Mouse (Mus musculus) midbrain, postnatal 0 days (tissue): ENCODE measurements around the gene Cgn. TPM values are rescaled to one million over a fixed set of nuclear protein-coding genes. Genes with fewer than 3 reads are reported as not detected.

Source experiments
- ATAC-seq: fragments of 200-750 bp; cut with Nextera tagmentation; 2 replicates; pipeline ENCODE4 v1.8.0; 2017; ENCODE audit warnings: moderate number of reproducible peaks, mild to moderate bottlenecking, moderate TSS enrichment, moderate library complexity; ENCODE audit not compliant: low FRiP score
- DNase-seq: peaks from one replicate; pipeline ENCODE4 v3.0.0-alpha.2; 2015; ENCODE audit warnings: low spot score
- H3K27ac ChIP-seq: fragments of 300-500 bp; sonication (generic); 2 replicates; pipeline ENCODE4 v1.5.1; 2014; ENCODE audit warnings: low read depth, mild to moderate bottlenecking, low read length, mixed read lengths
- H3K27me3 ChIP-seq: fragments of 300-500 bp; sonication (generic); 2 replicates; pipeline ENCODE4 v1.6.1; 2014; ENCODE audit warnings: low read length, control low read depth, mixed read lengths; ENCODE audit not compliant: insufficient read depth
- H3K36me3 ChIP-seq: fragments of 300-500 bp; sonication (generic); 2 replicates; pipeline ENCODE4 v1.6.1; 2014; ENCODE audit warnings: low read length, control low read depth, mixed read lengths; ENCODE audit not compliant: insufficient read depth
- H3K4me1 ChIP-seq: fragments of 300-500 bp; sonication (generic); 2 replicates; pipeline ENCODE4 v1.6.1; 2014; ENCODE audit warnings: mild to moderate bottlenecking, control low read depth, antibody characterized with exemption, low read length, mixed read lengths; ENCODE audit not compliant: insufficient read depth
- H3K4me2 ChIP-seq: fragments of 300-500 bp; sonication (generic); 2 replicates; pipeline ENCODE4 v1.6.1; 2014; ENCODE audit warnings: low read depth, mild to moderate bottlenecking, low read length, mixed read lengths; ENCODE audit not compliant: poor library complexity, severe bottlenecking
- H3K4me3 ChIP-seq: fragments of 300-500 bp; sonication (generic); 2 replicates; pipeline ENCODE4 v1.5.1; 2014; ENCODE audit warnings: low read depth, mild to moderate bottlenecking, low read length, moderate library complexity
- H3K9ac ChIP-seq: fragments of 300-500 bp; sonication (generic); replicated peaks from 2 replicates; pipeline ENCODE4 v1.6.1; 2014; ENCODE audit warnings: mild to moderate bottlenecking, low read length, moderate library complexity, mixed read lengths; ENCODE audit not compliant: poor library complexity, severe bottlenecking
- H3K9me3 ChIP-seq: fragments of 300-500 bp; sonication (generic); 2 replicates; pipeline ENCODE4 v1.6.1; 2016; ENCODE audit warnings: low read length, control low read depth
- CTCF ChIP-seq: IDR thresholded peaks from 2 replicates; pipeline ENCODE4 v1.5.1; 2016; ENCODE audit warnings: antibody characterized with exemption, mild to moderate bottlenecking
- WGBS: fragments of 180-500 bp; shearing (Covaris S2); extraction: QIAGEN DNeasy Blood & Tissue Kit; methylation state at CpG from one replicate; pipeline ENCODE4 v1.1.7; 2014; 5-methylcytosine and 5-hydroxymethylcytosine counted together
- polyA plus RNA-seq: library from polyadenylated mRNA; unstranded; fragments of >200 nt; fragmentation: Nextera tagmentation; extraction: Ambion mirVana; gene quantifications from 2 replicates; pipeline ENCODE4 v1.2.1, GENCODE M21; 2015
- total RNA-seq: library from RNA; depleted of rRNA; stranded (reverse); fragments of >200 nt; gene quantifications from 2 replicates; pipeline ENCODE4 v1.2.3, GENCODE M21; 2014

Gene Cgn
- total and polyA plus RNA-seq, 2 experiments from 2014 or later, result 12.4 to 13.6 TPM

GRCm38 (mm10) chr3:94789071-94789470 lies 2.8 kb upstream of the Cgn start:
- WGBS, result 93% methylated on average over 1 of the region's 1 CpGs
- Histone ChIP-seq H3K4me1 (no peaks in the 10 kb centered on the region; the same call in 1 of the 2 replicates), H3K4me3 (no peak overlapping the region), H3K27me3 (no peaks in the 10 kb centered on the region), H3K36me3 (no peaks in the 10 kb centered on the region), H3K9me3 (no peaks in the 10 kb centered on the region), H3K27ac (no peak overlapping the region), H3K4me2 (no peak overlapping the region), H3K9ac (no peak overlapping the region)
- no peak for ATAC-seq
- peak; percentile 47 for TF ChIP-seq CTCF
- DNase-seq, result no peak

- peak overlapping the region; percentile 85 for H3K4me2 ChIP-seq
- TF ChIP-seq CTCF, result no peak
- no peaks in the 10 kb centered on the region; the same call in 1 of the 2 replicates for H3K4me1 ChIP-seq
- no peaks in the 10 kb centered on the region for H3K9me3 ChIP-seq
- WGBS, result 1% methylated on average over 10 of the region's 11 CpGs
- DNase-seq, result peak; percentile 53
- 0 out of 2 replicates have a peak, but pooled peaks have one; percentile 12 for ATAC-seq
- H3K27ac ChIP-seq, result peak overlapping the region; percentile 95
- no peaks in the 10 kb centered on the region for H3K27me3 ChIP-seq
- peak overlapping the region; percentile 79 for H3K9ac ChIP-seq
- H3K36me3 ChIP-seq, result no peaks in the 10 kb centered on the region
- H3K4me3 ChIP-seq, result peak overlapping the region; percentile 54
These were observed 959 bp upstream of the Cgn start for GRCm38 (mm10) chr3:94787122-94787780.

DNA sequence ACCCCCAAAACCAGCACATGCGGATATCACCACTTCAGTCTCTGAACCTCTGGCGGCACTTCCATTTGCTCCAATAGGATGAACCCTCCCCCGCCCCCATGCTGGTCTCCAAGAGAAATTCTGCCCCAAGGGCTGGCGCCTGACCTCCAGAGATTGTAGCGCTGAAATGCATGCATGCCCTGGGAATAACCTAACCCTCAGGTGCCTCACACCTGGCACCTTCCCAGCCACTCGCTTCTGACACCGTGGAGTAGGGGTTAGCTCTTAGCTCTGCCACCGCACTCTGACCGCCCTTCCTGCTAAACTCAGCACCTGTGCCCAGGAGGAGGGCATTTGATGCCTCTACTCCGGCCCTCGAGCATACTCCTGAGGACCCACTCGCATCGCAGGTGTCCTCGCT lies 334 bp downstream of the Cgn start:
- TF ChIP-seq CTCF, result no peak
- WGBS, result 0% methylated on average over 14 of the region's 14 CpGs
- DNase-seq, result no peak

GRCm38 (mm10) chr3:94784171-94784701 lies 2.1 kb downstream of the Cgn start:
- no peak overlapping the region for H3K4me3 ChIP-seq
- no peak for TF ChIP-seq CTCF
- peaks cover under 1% of the 10 kb centered on the region; the same call in 1 of the 2 replicates for H3K36me3 ChIP-seq
- no peak overlapping the region for H3K9ac ChIP-seq
- no peaks in the 10 kb centered on the region for H3K27me3 ChIP-seq
- 42% methylated on average over 5 of the region's 5 CpGs for WGBS
- peak overlapping the region; percentile 10; the same call in 1 of the 2 replicates for H3K4me2 ChIP-seq
- ATAC-seq (no peak), DNase-seq (no peak)
- no peaks in the 10 kb centered on the region for H3K9me3 ChIP-seq
- no peaks in the 10 kb centered on the region; the same call in 1 of the 2 replicates for H3K4me1 ChIP-seq
- no peak overlapping the region for H3K27ac ChIP-seq

More for the DNA sequence above, 334 bp downstream of the Cgn start:
- Histone ChIP-seq H3K9me3 (no peaks in the 10 kb centered on the region), H3K4me2 (peak overlapping the region; percentile 85), H3K27ac (no peak overlapping the region), H3K4me3 (peak overlapping the region; percentile 54), H3K9ac (peak overlapping the region; percentile 64), H3K36me3 (no peaks in the 10 kb centered on the region), H3K4me1 (no peaks in the 10 kb centered on the region; the same call in 1 of the 2 replicates), H3K27me3 (no peaks in the 10 kb centered on the region)
- ATAC-seq, result no peak

GRCm38 (mm10) chr3:94783462-94783931 lies 2.8 kb downstream of the Cgn start:
- DNase-seq, result peak; percentile 37
- H3K4me3 ChIP-seq, result no peak overlapping the region
- H3K4me1 ChIP-seq, result no peaks in the 10 kb centered on the region; the same call in 1 of the 2 replicates
- no peaks in the 10 kb centered on the region for H3K27me3 ChIP-seq
- WGBS, result 58% methylated on average over 5 of the region's 5 CpGs
- ATAC-seq, result no peak
- no peak overlapping the region for H3K4me2 ChIP-seq
- H3K36me3 ChIP-seq, result peaks cover 6% of the 10 kb centered on the region; the same call in 1 of the 2 replicates
- H3K9me3 ChIP-seq, result no peaks in the 10 kb centered on the region
- H3K27ac ChIP-seq, result no peak overlapping the region
- TF ChIP-seq CTCF, result peak; percentile 38
- no peak overlapping the region for H3K9ac ChIP-seq

DNA sequence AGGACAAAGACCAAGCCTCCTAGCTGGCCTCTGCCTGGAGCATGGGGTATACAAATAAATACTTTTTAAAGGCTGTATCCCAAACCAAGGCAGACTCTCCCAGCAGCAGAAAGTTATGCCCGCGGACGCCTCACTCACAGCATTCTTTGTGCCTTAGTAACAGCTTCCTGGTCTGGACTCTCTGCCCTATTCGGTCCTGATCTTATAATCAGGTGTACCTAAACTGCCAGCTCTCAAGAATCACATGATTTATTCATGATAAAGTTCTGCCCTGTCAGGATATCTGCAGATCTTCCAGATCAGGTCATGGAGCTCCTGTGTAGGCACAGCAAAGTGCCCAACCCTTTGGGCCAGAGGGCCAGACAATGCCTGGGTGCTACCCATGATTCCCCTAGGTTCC lies 3.4 kb downstream of the Cgn start:
- no peak for TF ChIP-seq CTCF

More for the DNA sequence above, 3.4 kb downstream of the Cgn start:
- Histone ChIP-seq H3K27ac (no peak overlapping the region), H3K4me3 (no peak overlapping the region), H3K36me3 (peaks cover 9% of the 10 kb centered on the region), H3K4me1 (no peaks in the 10 kb centered on the region; the same call in 1 of the 2 replicates), H3K27me3 (no peaks in the 10 kb centered on the region), H3K9ac (no peak overlapping the region), H3K9me3 (no peaks in the 10 kb centered on the region), H3K4me2 (no peak overlapping the region)
- no peak for DNase-seq
- 72% methylated on average over 4 of the region's 4 CpGs for WGBS
- no peak for ATAC-seq
